Mouse (Mus musculus): Measurements from ENCODE around the gene Zpld1.

- TF ChIP-seq CTCF (IDR thresholded peaks at IDR 0.05; ENCODE audit: low read depth, low read length): no peak
- TF ChIP-seq POLR2A (IDR thresholded peaks at IDR 0.05; ENCODE audit: borderline replicate concordance, low read depth, low read length): no peak
Measured at GRCm38 (mm10) chr16:55282696-55283095, 15.1 kb downstream of the Zpld1 start.
